Mouse (Mus musculus) cerebellum, adult (tissue): ENCODE results near the gene Cbfa2t3.

Experiments used
- ATAC-seq: cut with Nextera tagmentation; 2 replicates; pipeline ENCODE4 v1.9.2; 2017; ENCODE audit warnings: mild to moderate bottlenecking, moderate library complexity, mixed read lengths; ENCODE audit not compliant: insufficient number of reproducible peaks, low FRiP score, low TSS enrichment

Gene Cbfa2t3

GRCm38 (mm10) chr8:122669370-122669769, 29.5 kb downstream of the Cbfa2t3 start:
- no peak for ATAC-seq

GRCm38 (mm10) chr8:122667854-122668253, 31.1 kb downstream of the Cbfa2t3 start:
- ATAC-seq = no peak

GRCm38 (mm10) chr8:122666827-122667226, 32.1 kb downstream of the Cbfa2t3 start:
- no peak for ATAC-seq

- no peak for ATAC-seq
Measured at GRCm38 (mm10) chr8:122666338-122666764, 32.6 kb downstream of the Cbfa2t3 start.

GRCm38 (mm10) chr8:122665667-122666316, 33.1 kb downstream of the Cbfa2t3 start:
- ATAC-seq = no peak

GRCm38 (mm10) chr8:122665221-122665620, 33.7 kb downstream of the Cbfa2t3 start:
- ATAC-seq = peak; percentile 64; the same call in 1 of the 2 replicates

GRCm38 (mm10) chr8:122663670-122664069, 35.2 kb downstream of the Cbfa2t3 start:
- no peak for ATAC-seq

- no peak for ATAC-seq
Measured at GRCm38 (mm10) chr8:122663106-122663505, 35.8 kb downstream of the Cbfa2t3 start.

GRCm38 (mm10) chr8:122661894-122662293, 37.0 kb downstream of the Cbfa2t3 start:
- ATAC-seq = no peak

GRCm38 (mm10) chr8:122661138-122661537, 37.8 kb downstream of the Cbfa2t3 start:
- ATAC-seq = no peak

GRCm38 (mm10) chr8:122660022-122660421, 38.9 kb downstream of the Cbfa2t3 start:
- ATAC-seq = no peak

- no peak for ATAC-seq
Measured at GRCm38 (mm10) chr8:122658807-122659160, 40.1 kb downstream of the Cbfa2t3 start.

- ATAC-seq = no peak
Measured at GRCm38 (mm10) chr8:122658149-122658806, 40.6 kb downstream of the Cbfa2t3 start.

GRCm38 (mm10) chr8:122656056-122656999, 42.6 kb downstream of the Cbfa2t3 start:
- ATAC-seq = no peak

GRCm38 (mm10) chr8:122654768-122655167, 44.1 kb downstream of the Cbfa2t3 start:
- ATAC-seq = no peak

GRCm38 (mm10) chr8:122652643-122653042, 46.3 kb downstream of the Cbfa2t3 start:
- ATAC-seq = no peak

- ATAC-seq = no peak
Measured at GRCm38 (mm10) chr8:122651326-122651921, 47.5 kb downstream of the Cbfa2t3 start.

- no peak for ATAC-seq
Measured at GRCm38 (mm10) chr8:122648192-122648970, 50.5 kb downstream of the Cbfa2t3 start.

- ATAC-seq = no peak
Measured at GRCm38 (mm10) chr8:122646337-122646736, 52.6 kb downstream of the Cbfa2t3 start.
